Mouse (Mus musculus) right cerebral cortex, postnatal 14 days (tissue): ENCODE results near the gene Epor.

Experiments
- DNase-seq: peaks from one replicate; pipeline ENCODE4 v3.0.0; 2022

Gene Epor

GRCm38 (mm10) chr9:21935466-21936131, 27.7 kb downstream of the Epor start:
- DNase-seq, result no peak

DNA sequence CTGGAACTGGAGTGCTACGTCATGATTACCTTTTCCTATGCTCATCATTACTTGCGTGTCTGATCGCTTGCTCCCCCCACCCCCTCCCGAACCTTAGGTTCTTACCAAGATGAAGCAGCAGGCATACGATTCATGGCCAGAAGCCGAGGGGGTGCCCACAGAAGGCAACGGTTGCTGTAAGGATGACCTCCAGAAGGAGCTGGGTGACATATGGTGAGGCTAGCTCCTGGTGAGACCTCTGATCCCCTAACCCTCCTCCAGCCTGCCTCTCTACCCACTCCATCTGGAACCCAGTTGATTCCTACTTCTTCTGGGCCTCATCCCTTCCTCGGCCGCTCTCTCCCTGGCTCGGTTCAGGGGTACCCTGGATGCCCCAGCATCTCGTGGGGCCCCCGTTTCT, 29.3 kb downstream of the Epor start:
- DNase-seq, result no peak

GRCm38 (mm10) chr9:21932445-21933137, 30.7 kb downstream of the Epor start:
- DNase-seq, result no peak

- no peak for DNase-seq
Observed at GRCm38 (mm10) chr9:21932006-21932405, 31.3 kb downstream of the Epor start.

DNA sequence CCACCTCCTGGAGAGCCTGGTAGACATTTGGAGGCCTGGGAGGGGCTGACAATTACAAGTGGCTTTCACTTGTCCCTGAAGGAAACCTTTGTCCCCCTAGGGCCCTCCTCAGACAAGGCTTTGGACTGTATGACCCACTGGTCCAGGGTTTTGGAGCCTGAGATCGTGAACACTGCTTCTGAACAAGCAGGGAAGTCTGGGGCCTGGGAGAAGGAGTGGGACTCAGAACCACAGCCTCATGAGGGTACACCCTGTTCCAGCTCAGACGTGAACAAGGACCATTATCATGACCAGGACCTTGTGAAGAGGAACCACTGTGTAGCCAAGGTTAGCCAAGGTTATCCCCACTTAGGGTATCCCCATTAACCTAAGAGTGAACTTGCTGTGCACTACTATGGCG, 34.1 kb downstream of the Epor start:
- DNase-seq, result no peak

DNA sequence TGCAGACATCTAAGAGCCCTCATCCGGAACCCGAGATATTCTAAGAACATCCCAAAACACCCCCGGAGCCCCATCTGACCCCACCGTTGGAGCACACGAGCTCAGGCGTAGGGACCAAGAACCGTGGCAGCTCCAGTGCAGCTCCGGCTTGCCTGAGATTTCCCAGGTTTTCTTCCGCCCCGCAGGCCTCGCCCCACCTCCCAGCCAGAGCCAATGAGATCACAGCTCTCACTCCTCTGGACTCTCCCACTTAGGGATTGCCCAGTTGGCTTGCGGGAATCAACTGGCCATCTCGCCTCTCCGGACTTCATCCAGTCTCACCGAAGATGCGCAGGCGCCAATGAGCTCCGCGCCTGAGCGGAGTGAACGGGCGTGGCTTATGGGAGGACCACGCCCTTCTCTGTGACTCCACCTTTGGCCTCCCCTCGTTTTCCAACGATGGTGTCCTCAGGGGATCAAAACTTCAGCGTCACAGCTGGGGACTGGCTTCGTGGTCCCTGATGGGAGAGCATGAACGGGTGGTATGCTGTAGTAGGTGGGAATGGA, 36.0 kb downstream of the Epor start, which contains the start of the genes Ccdc159 and Tmem205:
Gene Ccdc159 (plus strand): TSS at position 264 of the 546 bp plus-strand sequence.
Gene Tmem205 (minus strand): TSS at position 349 of the 546 bp plus-strand sequence.
- DNase-seq, result peak; percentile 83

GRCm38 (mm10) chr9:21926784-21927183, 36.5 kb downstream of the Epor start:
- DNase-seq, result no peak

DNA sequence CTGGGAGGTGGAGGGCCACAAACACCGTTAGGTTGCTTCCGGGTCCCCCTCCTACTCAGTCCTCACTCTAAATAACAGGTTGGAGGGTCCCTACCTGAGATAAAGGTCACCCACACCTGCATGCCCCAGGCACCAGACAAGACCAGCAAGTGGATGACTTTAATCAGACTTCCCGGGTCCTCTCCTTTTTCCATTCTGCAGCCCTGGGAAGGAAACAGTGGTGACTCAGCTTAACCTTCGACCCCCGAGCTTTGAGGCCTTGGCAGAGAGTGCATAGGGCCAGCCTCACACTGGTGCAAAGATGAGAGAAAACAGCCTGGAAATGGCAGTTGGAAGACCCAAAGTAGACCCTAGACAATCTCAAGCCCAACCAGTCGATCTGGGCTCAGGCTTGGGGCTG, 37.2 kb downstream of the Epor start:
- DNase-seq, result no peak

DNA sequence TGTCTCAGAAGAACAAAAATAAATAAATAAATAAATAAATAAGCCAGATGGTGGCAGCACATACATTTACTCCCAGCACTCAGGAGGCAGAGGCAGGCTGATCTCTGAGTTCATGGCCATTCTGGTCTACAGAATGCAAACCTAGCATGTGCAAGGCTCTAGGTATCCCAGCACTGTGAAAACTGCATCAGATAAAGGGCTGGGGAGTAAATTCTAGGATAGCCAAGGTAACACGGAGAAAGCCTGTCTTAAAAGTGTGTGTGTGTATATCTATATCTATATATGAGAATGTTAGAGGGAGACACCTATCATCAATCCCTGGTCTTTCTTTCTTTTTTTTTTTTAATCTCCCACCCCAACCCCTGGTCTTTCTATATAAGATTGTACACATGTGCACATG, 37.8 kb downstream of the Epor start:
- no peak for DNase-seq

DNA sequence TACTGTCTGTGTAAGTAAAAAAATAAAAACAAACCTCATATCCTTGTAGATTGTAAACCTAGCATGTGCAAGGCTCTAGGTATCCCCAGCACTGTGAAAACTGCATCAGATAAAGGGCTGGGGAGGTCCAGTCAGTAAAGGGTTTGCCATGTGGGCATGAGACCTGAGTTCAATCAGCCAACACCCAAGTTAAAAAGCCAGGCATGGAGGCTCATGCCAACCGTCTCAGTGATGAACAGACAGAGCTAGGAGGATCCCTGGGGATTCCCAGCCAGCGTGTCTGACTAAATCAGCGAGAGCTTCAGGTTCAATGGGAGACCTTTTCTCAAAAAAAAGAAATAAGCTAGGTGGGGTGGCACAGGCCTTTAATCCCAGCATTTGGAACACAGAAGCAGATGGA, 38.3 kb downstream of the Epor start:
- no peak for DNase-seq

GRCm38 (mm10) chr9:21924099-21924493, 39.2 kb downstream of the Epor start:
- no peak for DNase-seq

DNA sequence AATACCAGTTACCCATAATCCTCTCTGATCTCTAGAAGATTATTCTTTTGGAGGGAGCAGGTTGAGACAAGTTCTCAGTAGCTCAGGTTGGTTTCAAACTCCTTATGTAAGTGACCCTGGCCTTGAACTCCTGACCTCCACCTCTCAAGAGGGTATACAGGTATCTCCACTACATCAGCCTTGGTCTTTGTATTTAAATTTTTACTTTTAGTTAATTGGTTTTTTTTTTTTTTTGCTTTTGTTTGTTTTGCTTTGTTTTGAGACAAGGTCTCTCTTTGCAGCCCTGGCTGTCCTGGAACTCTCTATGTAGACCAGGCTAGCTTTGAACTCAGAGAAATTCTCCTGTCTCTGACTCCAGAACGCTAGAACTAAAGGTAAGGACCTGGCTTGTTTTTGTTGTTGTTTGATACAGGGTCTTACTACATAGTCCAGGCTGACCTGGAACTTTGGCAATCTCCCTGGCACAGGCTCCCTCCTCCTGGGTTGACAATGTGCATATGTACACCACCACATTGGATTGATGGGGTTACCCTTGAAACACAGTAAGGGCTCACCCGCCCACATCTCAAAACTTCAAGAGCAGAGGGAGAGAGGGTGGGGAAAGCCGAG, 39.7 kb downstream of the Epor start:
- no peak for DNase-seq

DNA sequence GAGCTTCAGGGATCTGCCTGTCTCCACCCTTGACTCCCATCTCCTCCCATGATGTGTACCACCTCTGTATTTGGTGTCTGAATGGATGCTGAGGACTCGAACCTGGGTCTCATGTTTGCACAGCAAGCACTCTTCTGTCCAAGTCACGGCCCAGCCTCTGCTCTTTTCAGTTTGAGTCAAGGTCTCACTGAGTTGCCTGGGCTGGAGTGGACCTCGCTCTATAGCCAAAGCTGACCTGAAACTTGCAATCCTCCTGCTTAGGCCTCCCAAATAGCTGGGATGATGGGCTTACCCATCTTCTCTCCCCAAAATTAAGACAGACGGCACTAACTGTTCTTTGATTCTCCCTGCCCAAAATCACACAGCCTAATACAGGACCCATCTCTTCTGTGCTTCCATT, 40.3 kb downstream of the Epor start:
- DNase-seq, result no peak

GRCm38 (mm10) chr9:21918692-21919384, 44.5 kb downstream of the Epor start:
- no peak for DNase-seq

DNA sequence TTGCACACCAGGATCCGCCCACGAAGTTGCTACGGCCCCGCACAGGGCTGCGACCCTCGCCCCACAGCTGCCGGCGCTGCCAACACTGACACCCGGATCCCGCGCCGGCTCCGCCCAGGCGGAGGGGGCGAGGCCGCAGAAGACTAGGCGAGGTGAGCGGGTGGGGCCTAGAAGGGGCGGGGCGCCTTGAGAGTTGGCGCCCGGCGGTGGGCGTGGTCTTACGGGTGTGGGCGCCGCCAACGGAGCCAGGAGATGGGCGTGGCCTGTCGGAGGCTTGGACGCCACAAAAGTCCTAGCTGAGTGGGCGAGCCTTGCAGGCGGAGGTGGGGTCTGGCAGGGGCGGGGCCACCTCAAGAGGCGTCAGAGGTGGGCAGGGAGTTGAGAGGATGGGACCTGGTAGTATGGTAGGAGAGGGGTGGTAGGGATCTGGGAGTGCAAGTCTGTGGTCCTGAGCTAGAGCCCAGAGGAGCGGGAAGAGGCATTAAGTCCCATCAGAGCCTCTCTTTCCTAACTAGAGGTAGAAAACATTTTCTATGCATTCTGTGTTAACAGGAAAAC, 45.2 kb downstream of the Epor start, which contains the start of gene Rab3d:
Gene Rab3d (minus strand): TSS at position 158 of the 558 bp plus-strand sequence.
- DNase-seq, result peak; percentile 89

DNA sequence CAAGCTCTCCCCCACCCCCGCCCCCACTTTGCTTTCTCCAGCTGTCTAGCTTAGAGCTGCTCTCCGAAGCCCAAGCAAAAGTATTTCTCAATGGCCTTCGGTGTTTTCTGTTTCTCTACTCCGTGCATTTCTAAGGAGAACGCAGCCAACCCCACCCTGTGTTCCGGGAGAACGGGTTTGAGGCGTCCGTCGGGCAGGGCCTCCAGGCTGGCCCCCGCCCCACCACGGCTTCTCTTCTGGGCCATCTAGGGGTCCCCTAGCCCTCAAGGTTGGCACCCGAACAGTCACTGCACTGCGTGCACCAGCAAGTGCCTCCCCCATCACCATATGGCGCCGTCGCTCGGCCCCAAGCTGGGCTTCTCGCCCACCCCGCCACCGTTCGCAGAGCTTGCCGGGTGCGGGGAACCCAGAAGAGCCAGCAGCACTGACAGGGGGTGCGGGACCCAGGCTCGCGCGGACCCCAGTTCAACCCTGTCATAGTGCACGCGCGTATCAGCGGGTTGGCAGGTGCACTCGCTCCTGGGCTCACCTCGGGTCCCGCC, 45.7 kb downstream of the Epor start:
- DNase-seq, result peak; percentile 73

- DNase-seq, result no peak
Observed at GRCm38 (mm10) chr9:21916851-21917492, 46.3 kb downstream of the Epor start.

- no peak for DNase-seq
Observed at GRCm38 (mm10) chr9:21909474-21910223, 53.7 kb downstream of the Epor start.
